Mouse (Mus musculus) myocyte (in vitro differentiated cells): ENCODE results near the gene Rdh19. TPM values are rescaled to one million over a fixed set of nuclear protein-coding genes. Genes with fewer than 3 reads are reported as not detected.
"Not testable (repeated sequence)": the region's sequence is repeated elsewhere in the genome, so short reads cannot be mapped to it uniquely, and the experiment has no call there.

Experiments used
- H3K27me3 ChIP-seq: one replicate; pipeline ENCODE4 v1.6.1; 2011; ENCODE audit not compliant: control insufficient read depth, insufficient read depth, insufficient read length
- H3K36me3 ChIP-seq: one replicate; pipeline ENCODE4 v1.6.1; 2011; ENCODE audit not compliant: control insufficient read depth, insufficient read depth
- H3K4me2 ChIP-seq: one replicate; pipeline ENCODE4 v1.6.1; 2011; ENCODE audit warnings: low read depth, control low read depth
- H3K4me3 ChIP-seq: one replicate; pipeline ENCODE4 v1.5.1; 2011; ENCODE audit warnings: mild to moderate bottlenecking, control low read depth, moderate library complexity
- H3K79me2 ChIP-seq: one replicate; pipeline ENCODE4 v1.6.1; 2011; ENCODE audit not compliant: control insufficient read depth, insufficient read depth
- H3ac ChIP-seq: one replicate; pipeline ENCODE4 v1.6.1; 2011; ENCODE audit not compliant: control insufficient read depth, insufficient read length
- CEBPB ChIP-seq: IDR thresholded peaks from 2 replicates; pipeline ENCODE4 v1.6.1; 2011; ENCODE audit warnings: mild to moderate bottlenecking, moderate library complexity; ENCODE audit not compliant: poor library complexity, insufficient read depth, severe bottlenecking
- E2F4 ChIP-seq: IDR thresholded peaks from one replicate; pipeline ENCODE4 v1.6.1; 2011; ENCODE audit warnings: mild to moderate bottlenecking, control low read depth, moderate library complexity; ENCODE audit not compliant: insufficient read depth
- MAX ChIP-seq: IDR thresholded peaks from one replicate; pipeline ENCODE4 v1.6.1; 2011; ENCODE audit warnings: low read depth, mild to moderate bottlenecking, control low read depth
- MYOD1 ChIP-seq, 3 experiments: IDR thresholded peaks; one replicate each; pipeline ENCODE4 v1.6.1; 2011; ENCODE audit warnings: control low read depth in 2 of 3, low read depth in 2 of 3, mild to moderate bottlenecking in 2 of 3, moderate library complexity in 1 of 3; ENCODE audit not compliant: insufficient read length in 2 of 3, control insufficient read depth in 1 of 3
- MYOG ChIP-seq, 3 experiments: IDR thresholded peaks; one replicate each; pipeline ENCODE4 v1.6.1; 2011; ENCODE audit warnings: control low read depth in 2 of 3, low read depth in 2 of 3, mild to moderate bottlenecking in 2 of 3; ENCODE audit not compliant: insufficient read length in 2 of 3, control insufficient read depth in 1 of 3, insufficient read depth in 1 of 3
- POLR2A ChIP-seq: IDR thresholded peaks from one replicate; pipeline ENCODE4 v1.6.1; 2011; ENCODE audit warnings: low read depth, mild to moderate bottlenecking, control low read depth, moderate library complexity; ENCODE audit not compliant: insufficient read length
- POLR2AphosphoS2 ChIP-seq: IDR thresholded peaks from one replicate; pipeline ENCODE4 v1.6.1; 2011; ENCODE audit warnings: low read depth, control low read depth; ENCODE audit not compliant: insufficient read length
- REST ChIP-seq: IDR thresholded peaks from one replicate; pipeline ENCODE4 v1.6.1; 2011; ENCODE audit warnings: mild to moderate bottlenecking, control low read depth, moderate library complexity; ENCODE audit not compliant: insufficient read depth, insufficient read length
- SRF ChIP-seq: IDR thresholded peaks from one replicate; pipeline ENCODE4 v1.6.1; 2011; ENCODE audit warnings: low read depth; ENCODE audit not compliant: control insufficient read depth, insufficient read length
- TCF12 ChIP-seq: IDR thresholded peaks from one replicate; pipeline ENCODE4 v1.6.1; 2011; ENCODE audit warnings: mild to moderate bottlenecking, control low read depth; ENCODE audit not compliant: poor library complexity, insufficient read depth, severe bottlenecking
- TCF3 ChIP-seq: IDR thresholded peaks from one replicate; pipeline ENCODE4 v1.6.1; 2011; ENCODE audit warnings: low read depth, control low read depth; ENCODE audit not compliant: insufficient read length
- USF1 ChIP-seq: IDR thresholded peaks from one replicate; pipeline ENCODE4 v1.6.1; 2011; ENCODE audit warnings: low read depth, mild to moderate bottlenecking, control low read depth, moderate library complexity
- polyA plus RNA-seq: library from polyadenylated mRNA; unstranded; fragments of >200 nt; fragmentation: generic; extraction: Trizol; gene quantifications from one replicate; pipeline ENCODE4 v1.2.1, GENCODE M21; 2012; ENCODE audit warnings: missing spikeins

Gene Rdh19
- polyA plus RNA-seq, 1 experiment = not detected

DNA sequence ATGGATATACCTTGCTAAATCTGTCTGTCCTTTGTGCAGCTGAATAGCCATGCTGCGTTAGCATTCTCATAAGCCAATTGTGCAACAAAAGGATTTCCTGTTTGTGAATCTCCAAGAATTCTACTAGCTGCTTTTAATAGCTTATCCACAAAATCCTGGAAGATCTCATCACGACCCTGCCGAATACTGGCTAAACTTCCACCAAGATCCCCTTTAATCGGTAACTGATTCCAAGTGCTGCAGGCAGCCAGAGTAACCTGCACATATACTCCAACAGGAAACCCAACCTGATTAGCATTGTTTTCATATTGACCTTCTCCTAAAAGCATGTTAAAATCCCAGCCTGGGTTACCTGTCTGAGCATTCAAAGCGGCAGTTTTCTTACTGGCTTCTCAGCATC lies 14.4 kb upstream of the Rdh19 start:
- TF ChIP-seq TCF3 = no peak
- no peak for TF ChIP-seq CEBPB
- TF ChIP-seq POLR2AphosphoS2 = no peak
- no peak for TF ChIP-seq REST
- no peak for TF ChIP-seq MAX
- Histone ChIP-seq H3K36me3 (no peaks in the 10 kb centered on the region), H3K4me3 (no peak overlapping the region), H3ac (no peak overlapping the region), H3K4me2 (no peak overlapping the region), H3K79me2 (no peaks in the 10 kb centered on the region), H3K27me3 (no peaks in the 10 kb centered on the region)

DNA sequence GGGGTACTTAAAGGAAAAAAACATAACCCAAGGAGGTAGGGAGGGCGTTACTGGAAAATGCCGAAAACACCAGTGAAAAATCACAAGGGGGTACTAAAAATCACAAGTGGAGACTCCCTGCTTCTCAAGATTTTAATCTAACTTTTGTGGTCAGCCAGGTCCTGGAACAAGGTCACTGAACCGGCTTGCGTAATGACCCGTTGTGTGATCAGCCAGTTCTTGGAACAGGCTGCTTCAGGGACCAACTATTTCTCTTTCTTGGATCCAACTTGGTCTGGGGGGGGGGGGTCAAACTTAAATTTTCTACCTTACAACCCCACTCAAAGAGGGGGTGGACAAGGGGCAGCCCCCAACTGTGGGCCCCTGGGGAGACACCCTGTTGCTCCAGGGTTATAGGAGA lies 11.9 kb upstream of the Rdh19 start:
- not testable (repeated sequence) for H3K36me3 ChIP-seq, H3K79me2 ChIP-seq, H3ac ChIP-seq, H3K4me3 ChIP-seq, H3K4me2 ChIP-seq, H3K27me3 ChIP-seq

DNA sequence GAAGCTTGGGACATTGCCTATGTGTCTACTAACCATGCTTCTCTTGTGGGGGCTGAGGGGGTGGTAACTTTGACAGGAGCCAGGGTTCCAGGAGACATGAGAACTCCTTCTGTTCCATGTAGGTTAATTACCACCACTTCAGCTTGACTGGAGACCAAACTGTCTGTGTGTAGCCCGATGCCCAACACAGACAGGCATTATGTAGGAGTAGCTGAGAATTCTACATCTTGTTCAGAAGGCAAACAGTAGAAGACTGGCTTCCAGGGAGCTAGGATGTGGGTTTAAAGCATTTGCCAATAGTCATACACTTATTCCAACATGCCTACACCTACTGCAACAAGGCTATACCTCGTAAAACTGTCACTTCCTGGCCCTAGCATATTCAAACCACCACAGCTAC lies 11.2 kb upstream of the Rdh19 start:
- Histone ChIP-seq H3K4me3 (no peak overlapping the region), H3K27me3 (peaks cover 8% of the 10 kb centered on the region), H3K36me3 (no peaks in the 10 kb centered on the region), H3K79me2 (no peaks in the 10 kb centered on the region), H3ac (no peak overlapping the region), H3K4me2 (no peak overlapping the region)
- no peak for TF ChIP-seq POLR2AphosphoS2
- no peak for TF ChIP-seq MYOD1 (IDR thresholded peaks at IDR 0.05; ENCODE audit: control insufficient read depth in 1 of 3, insufficient read length in 2 of 3, low read depth in 2 of 3)
- TF ChIP-seq TCF12 = no peak
- TF ChIP-seq TCF3 = no peak
- TF ChIP-seq USF1 = no peak
- TF ChIP-seq REST = no peak
- no peak for TF ChIP-seq E2F4
- TF ChIP-seq MAX = no peak
- TF ChIP-seq POLR2A = no peak
- TF ChIP-seq MYOG (IDR thresholded peaks at IDR 0.05; ENCODE audit: control insufficient read depth in 1 of 3, insufficient read depth in 1 of 3, insufficient read length in 2 of 3, low read depth in 2 of 3) = no peak

DNA sequence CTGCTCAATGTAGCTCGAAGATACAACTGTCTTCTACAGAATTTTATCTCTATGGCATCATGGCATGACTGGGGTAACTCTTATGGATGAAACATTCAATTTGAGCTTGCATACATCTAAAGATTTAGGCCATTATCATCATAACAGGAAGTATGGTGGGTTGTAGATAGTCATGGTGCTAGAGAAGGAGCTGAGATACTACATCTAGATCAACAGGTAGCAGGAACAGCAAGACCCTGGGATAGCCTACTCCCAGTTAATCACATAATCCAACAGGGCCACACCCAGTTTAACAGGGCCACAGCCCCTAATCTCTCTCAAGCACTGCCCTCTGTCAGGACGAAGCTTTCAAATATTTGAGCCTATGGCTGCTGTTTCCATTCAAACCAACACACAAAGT lies 9.0 kb upstream of the Rdh19 start:
- H3K4me2 ChIP-seq = no peak overlapping the region
- no peak for TF ChIP-seq POLR2AphosphoS2
- no peak for TF ChIP-seq SRF
- TF ChIP-seq MYOG (IDR thresholded peaks at IDR 0.05; ENCODE audit: control insufficient read depth in 1 of 3, insufficient read depth in 1 of 3, insufficient read length in 2 of 3, low read depth in 2 of 3) = no peak
- no peak for TF ChIP-seq MAX
- TF ChIP-seq REST = no peak
- no peak for TF ChIP-seq MYOD1 (IDR thresholded peaks at IDR 0.05; ENCODE audit: control insufficient read depth in 1 of 3, insufficient read length in 2 of 3, low read depth in 2 of 3)
- no peak for TF ChIP-seq USF1
- no peak for TF ChIP-seq POLR2A
- TF ChIP-seq CEBPB = no peak
- no peak for TF ChIP-seq E2F4
- TF ChIP-seq TCF12 = no peak
- TF ChIP-seq TCF3 = no peak
- peaks cover 8% of the 10 kb centered on the region for H3K27me3 ChIP-seq
- no peak overlapping the region for H3ac ChIP-seq
- H3K36me3 ChIP-seq = no peaks in the 10 kb centered on the region
- no peak overlapping the region for H3K4me3 ChIP-seq
- no peaks in the 10 kb centered on the region for H3K79me2 ChIP-seq

DNA sequence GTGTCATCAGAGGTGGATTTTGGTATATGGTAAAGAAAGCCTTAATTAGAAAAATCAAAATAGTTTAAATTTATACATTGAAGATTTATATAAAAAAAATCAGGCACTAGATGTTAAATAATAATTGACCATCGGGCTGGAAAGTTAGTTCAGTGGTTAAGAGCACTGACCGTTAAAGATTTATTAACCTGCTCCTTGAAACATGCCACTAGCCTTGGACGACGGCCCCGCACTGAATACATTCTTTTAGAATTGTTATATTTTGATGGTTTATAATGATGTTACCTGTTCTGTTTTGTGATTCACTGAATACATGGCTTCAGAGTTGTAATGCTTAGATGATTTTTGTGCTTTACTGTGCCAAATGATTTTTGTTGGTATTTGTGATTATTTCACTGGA lies 3.8 kb upstream of the Rdh19 start:
- H3K36me3 ChIP-seq, H3K4me2 ChIP-seq, H3K79me2 ChIP-seq, H3K4me3 ChIP-seq, H3ac ChIP-seq: not testable (repeated sequence)
- peaks cover 21% of the 10 kb centered on the region for H3K27me3 ChIP-seq

DNA sequence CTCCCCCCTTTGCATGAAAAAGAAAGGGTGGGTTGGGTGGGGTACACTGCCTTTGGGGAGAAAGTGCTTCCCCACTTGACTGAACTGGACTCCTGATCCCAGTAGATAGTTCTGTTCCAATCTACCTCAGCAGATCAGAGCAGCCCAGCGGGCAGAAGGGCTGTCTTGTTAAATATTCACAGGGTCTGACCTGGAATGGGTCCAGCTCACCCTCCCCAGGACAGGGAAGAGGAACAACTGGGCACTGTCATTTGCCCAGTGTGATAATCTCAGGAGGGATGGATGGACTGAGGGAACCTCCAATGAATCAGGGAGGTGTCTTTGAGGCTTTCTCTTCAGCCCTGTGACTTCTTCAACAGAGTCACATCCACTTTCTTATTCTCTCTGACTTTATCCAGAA lies 1.6 kb upstream of the Rdh19 start:
- H3K36me3 ChIP-seq = no peaks in the 10 kb centered on the region
- no peak overlapping the region for H3K4me3 ChIP-seq
- TF ChIP-seq REST (no peak), TCF3 (no peak), POLR2A (no peak), TCF12 (no peak), CEBPB (no peak), MYOG (IDR thresholded peaks at IDR 0.05; ENCODE audit: control insufficient read depth in 1 of 3, insufficient read depth in 1 of 3, insufficient read length in 2 of 3, low read depth in 2 of 3) (no peak), MAX (no peak), E2F4 (no peak), SRF (no peak), POLR2AphosphoS2 (no peak)
- H3K27me3 ChIP-seq = peaks cover 15% of the 10 kb centered on the region
- H3K4me2 ChIP-seq = no peak overlapping the region
- H3ac ChIP-seq = no peak overlapping the region
- H3K79me2 ChIP-seq = no peaks in the 10 kb centered on the region
